Mouse (Mus musculus) spleen, adult 2 months (tissue): ENCODE data around the gene Iqch. TPM values are rescaled to one million over a fixed set of nuclear protein-coding genes. Genes with fewer than 3 reads are reported as not detected.

Experiments
- DNase-seq, 2 experiments: peaks; one replicate each; pipeline versions ENCODE4 v3.0.0 to v3.0.0-alpha.2; 2012 to 2021; ENCODE audit warnings: low spot score in 2 of 2, low read depth in 1 of 2
- H3K27ac ChIP-seq: fragments of 200-500 bp; 2 replicates; pipeline ENCODE4 v1.5.1; 2012; ENCODE audit warnings: low read length, inconsistent platforms; ENCODE audit not compliant: insufficient read depth
- H3K27me3 ChIP-seq: fragments of 200-500 bp; 2 replicates; pipeline ENCODE4 v1.6.1; 2012; ENCODE audit warnings: mild to moderate bottlenecking, moderate library complexity, low read length, inconsistent platforms; ENCODE audit not compliant: control insufficient read depth, insufficient read depth
- H3K36me3 ChIP-seq: fragments of 200-500 bp; 2 replicates; pipeline ENCODE4 v1.6.1; 2012; ENCODE audit warnings: mild to moderate bottlenecking, low read length, inconsistent platforms; ENCODE audit not compliant: control insufficient read depth, insufficient read depth
- H3K4me1 ChIP-seq: fragments of 200-500 bp; 2 replicates; pipeline ENCODE4 v1.6.1; 2011; ENCODE audit warnings: inconsistent platforms; ENCODE audit not compliant: control insufficient read depth, insufficient read depth, insufficient read length
- H3K4me3 ChIP-seq: fragments of 200-500 bp; 2 replicates; pipeline ENCODE4 v1.5.1; 2011; ENCODE audit warnings: mild to moderate bottlenecking, inconsistent platforms; ENCODE audit not compliant: insufficient read depth, insufficient read length; ENCODE audit errors: extremely low read depth
- CTCF ChIP-seq: fragments of 200-500 bp; IDR thresholded peaks from 2 replicates; pipeline ENCODE4 v1.5.1; 2011; ENCODE audit warnings: mild to moderate bottlenecking, inconsistent platforms; ENCODE audit not compliant: insufficient read depth, insufficient read length, insufficient replicate concordance; ENCODE audit errors: extremely low read depth
- POLR2A ChIP-seq: fragments of 200-500 bp; IDR thresholded peaks from 2 replicates; pipeline ENCODE4 v1.6.1; 2011; ENCODE audit warnings: low read depth, low read length, inconsistent platforms
- WGBS: fragments of 180-500 bp; shearing (Covaris S2); methylation state at CpG from one replicate; pipeline ENCODE4 v1.1.7; 2018; 5-methylcytosine and 5-hydroxymethylcytosine counted together
- polyA plus RNA-seq: library from polyadenylated mRNA; depleted of rRNA; stranded (reverse); fragments of >200 nt; gene quantifications from 2 replicates; pipeline ENCODE4 v1.2.3, GENCODE M21; 2012

Iqch gene
- polyA plus RNA-seq, 1 experiment: not detected

DNA sequence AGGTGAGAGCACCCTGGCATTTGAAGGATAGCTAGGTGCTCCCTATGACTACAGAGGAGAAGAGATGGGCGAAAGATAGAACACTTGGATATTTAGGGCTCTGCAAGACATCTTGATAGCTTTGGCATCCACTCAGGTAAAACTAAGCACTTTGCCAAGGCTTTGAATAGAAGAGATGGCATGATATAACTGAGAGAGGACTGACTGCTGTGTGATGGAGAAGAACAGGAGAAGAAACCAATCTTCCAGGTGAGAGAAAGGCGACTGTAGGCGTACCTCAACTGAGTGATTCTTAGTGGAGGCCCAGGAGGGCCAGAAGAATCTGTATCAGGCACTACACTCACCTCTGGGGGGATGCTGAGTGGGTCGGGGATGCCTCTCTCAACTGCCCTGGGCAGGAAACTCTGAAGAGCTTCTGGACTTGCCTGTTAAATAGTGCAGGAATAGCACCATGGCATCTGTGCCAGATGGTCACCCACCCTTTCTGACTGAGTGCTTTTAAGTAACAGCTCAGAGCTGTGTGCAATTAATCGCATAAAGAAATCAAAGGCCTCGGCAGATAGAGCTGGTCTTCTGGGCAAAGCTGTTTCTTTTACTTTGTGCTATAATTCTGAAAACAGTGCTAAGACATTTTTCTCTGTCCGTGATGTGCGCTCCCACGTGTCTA is 22.9 kb upstream of the Iqch start:
- no peaks in the 10 kb centered on the region for H3K4me1 ChIP-seq
- H3K36me3 ChIP-seq: peaks cover 16% of the 10 kb centered on the region
- H3K27me3 ChIP-seq: no peaks in the 10 kb centered on the region
- H3K27ac ChIP-seq: no peak overlapping the region
- TF ChIP-seq POLR2A (no peak), CTCF (no peak)
- no peak overlapping the region for H3K4me3 ChIP-seq
- DNase-seq: no peak
- 95% methylated on average over 9 of the region's 9 CpGs for WGBS

DNA sequence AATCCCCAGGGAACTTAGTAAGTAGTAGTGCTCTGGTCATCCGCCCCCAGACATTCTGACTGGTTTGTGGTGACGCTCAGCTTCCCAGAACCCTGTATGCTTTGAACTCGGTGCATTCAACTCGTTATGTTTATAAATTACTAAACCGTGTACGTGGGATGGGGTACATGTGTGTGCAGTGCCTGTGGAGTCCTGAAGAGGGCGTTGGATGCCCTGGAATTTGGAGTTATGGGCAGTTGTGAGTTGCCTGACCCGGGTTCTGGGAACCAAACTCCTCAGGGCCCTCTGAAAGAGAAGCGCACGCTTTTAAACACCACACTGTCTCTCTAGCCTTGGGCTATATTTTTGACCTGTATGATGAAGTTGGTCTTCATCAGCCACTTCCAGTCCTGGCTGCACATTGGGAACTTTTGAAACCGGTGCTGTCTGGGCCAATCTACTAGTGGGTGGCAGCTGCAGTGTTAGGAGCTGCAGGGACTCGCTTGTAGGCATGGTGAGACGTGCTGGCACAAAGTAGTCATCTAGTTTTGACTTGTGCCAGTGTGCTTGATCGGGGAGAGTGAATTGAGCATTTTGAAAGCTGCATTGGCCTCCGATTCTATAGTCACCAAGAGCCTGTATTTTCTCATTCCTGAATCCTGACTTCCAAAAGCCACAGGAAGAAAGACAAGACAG is 21.7 kb upstream of the Iqch start:
- TF ChIP-seq CTCF: no peak
- no peak for TF ChIP-seq POLR2A
- DNase-seq: no peak
- Histone ChIP-seq H3K36me3 (peaks cover 16% of the 10 kb centered on the region), H3K4me3 (no peak overlapping the region), H3K27me3 (no peaks in the 10 kb centered on the region), H3K4me1 (no peaks in the 10 kb centered on the region), H3K27ac (no peak overlapping the region)
- 94% methylated on average over 15 of the region's 15 CpGs for whole genome bisulfite sequencing

DNA sequence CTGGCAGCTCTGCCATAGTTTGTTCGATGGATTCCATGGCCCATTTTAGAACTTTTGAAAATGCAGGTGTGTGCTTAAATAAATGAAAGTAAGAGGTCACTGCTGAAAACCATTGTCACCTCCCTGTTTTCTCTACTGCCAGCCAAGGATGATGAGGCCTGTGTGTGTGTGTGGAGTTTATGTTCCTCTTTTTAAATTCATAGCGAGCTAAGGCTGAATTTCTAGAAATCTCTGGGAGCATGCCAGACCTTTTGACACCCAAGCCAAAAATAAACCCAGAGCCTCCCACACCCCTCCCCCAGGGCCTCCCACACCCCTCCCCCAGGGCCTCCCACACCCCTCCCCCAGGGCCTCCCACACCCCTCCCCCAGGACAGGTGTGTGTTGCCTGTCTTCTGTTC is 15.7 kb upstream of the Iqch start:
- H3K36me3 ChIP-seq: peaks cover 15% of the 10 kb centered on the region

DNA sequence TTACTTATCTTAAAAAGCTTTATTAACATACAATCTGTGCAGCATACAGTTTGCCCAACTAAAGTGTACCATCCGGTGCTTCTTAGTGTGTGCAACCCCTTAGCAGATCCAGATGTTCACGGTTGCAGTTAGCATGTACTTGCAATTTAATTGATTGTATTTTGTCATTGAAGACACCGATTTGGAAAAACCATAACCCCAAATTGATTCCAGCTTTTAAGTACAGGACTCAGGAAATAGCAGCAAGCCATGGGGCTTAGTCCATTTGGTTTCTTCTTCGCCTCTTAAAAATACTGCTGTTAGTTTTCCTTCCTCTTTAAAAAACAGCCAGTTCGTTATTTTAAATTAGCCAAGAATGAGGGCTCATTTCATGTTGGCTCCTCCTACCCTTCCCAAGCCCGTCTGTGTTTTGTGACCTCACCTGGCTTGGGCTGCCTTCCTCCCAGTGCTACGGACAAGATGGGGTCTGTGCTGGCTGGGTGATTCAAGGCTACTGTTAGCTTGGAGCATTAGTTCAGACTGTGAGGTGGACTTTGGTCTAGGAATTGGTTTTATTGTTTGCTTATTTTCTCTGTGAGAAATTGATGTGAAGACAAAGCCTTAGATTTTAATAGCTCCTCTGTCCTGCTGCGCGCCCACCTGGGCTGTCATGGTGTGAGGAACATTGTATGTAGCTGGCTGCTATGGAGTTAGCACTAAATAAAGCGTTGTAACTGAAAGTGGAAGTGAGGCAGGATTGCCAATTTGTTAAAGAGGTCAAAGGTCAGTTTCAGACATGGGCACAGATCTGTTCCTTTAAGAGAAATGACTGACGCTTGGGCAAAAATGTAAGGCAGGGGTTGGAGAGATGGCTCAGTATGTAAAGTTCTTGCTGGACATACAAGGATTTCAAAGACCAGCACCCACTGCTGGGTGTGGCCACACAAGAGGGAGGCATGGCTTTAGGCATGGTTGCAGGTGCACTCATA is 12.0 kb upstream of the Iqch start:
- 36% methylated on average over 11 of the region's 11 CpGs for WGBS
- H3K27ac ChIP-seq: peak overlapping the region; percentile 45
- H3K4me3 ChIP-seq: no peak overlapping the region; the same call in 1 of the 2 replicates
- TF ChIP-seq CTCF: no peak
- H3K36me3 ChIP-seq: peaks cover 8% of the 10 kb centered on the region
- H3K27me3 ChIP-seq: no peaks in the 10 kb centered on the region
- no peak for DNase-seq
- peaks cover 31% of the 10 kb centered on the region for H3K4me1 ChIP-seq

More for the DNA sequence above, 15.7 kb upstream of the Iqch start:
- Histone ChIP-seq H3K27me3 (no peaks in the 10 kb centered on the region), H3K4me3 (no peak overlapping the region), H3K4me1 (peaks cover 4% of the 10 kb centered on the region; the same call in 1 of the 2 replicates), H3K27ac (no peak overlapping the region)
- WGBS: 59% methylated on average over 2 of the region's 2 CpGs
- TF ChIP-seq CTCF: no peak
- no peak for TF ChIP-seq POLR2A
- DNase-seq: no peak

DNA sequence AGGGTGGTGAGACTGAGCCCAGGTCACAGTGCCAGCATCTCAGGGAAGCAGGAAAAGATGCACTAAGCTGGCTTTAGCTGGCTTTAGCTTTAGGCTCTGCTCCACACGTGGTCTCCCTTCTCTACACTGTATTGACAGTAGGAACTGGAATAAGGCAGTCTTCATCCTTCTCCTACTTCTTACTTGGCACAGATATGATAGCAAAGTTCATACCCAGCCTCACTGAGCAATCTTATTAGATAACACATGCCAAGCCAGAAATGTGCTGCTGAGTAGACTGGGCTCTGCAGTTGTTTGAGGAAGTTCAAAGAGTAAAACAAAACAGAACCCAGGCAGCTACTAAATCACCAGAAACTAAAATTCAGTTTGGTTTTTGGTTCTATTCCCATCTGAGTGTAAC is 11.3 kb upstream of the Iqch start:
- H3K27ac ChIP-seq: peak overlapping the region; percentile 58
- TF ChIP-seq POLR2A (no peak), CTCF (no peak)
- H3K4me3 ChIP-seq: no peak overlapping the region
- DNase-seq: no peak
- H3K4me1 ChIP-seq: peaks cover 33% of the 10 kb centered on the region
- H3K27me3 ChIP-seq: no peaks in the 10 kb centered on the region
- H3K36me3 ChIP-seq: peaks cover 7% of the 10 kb centered on the region
- WGBS: 3% methylated on average over 1 of the region's 1 CpGs

DNA sequence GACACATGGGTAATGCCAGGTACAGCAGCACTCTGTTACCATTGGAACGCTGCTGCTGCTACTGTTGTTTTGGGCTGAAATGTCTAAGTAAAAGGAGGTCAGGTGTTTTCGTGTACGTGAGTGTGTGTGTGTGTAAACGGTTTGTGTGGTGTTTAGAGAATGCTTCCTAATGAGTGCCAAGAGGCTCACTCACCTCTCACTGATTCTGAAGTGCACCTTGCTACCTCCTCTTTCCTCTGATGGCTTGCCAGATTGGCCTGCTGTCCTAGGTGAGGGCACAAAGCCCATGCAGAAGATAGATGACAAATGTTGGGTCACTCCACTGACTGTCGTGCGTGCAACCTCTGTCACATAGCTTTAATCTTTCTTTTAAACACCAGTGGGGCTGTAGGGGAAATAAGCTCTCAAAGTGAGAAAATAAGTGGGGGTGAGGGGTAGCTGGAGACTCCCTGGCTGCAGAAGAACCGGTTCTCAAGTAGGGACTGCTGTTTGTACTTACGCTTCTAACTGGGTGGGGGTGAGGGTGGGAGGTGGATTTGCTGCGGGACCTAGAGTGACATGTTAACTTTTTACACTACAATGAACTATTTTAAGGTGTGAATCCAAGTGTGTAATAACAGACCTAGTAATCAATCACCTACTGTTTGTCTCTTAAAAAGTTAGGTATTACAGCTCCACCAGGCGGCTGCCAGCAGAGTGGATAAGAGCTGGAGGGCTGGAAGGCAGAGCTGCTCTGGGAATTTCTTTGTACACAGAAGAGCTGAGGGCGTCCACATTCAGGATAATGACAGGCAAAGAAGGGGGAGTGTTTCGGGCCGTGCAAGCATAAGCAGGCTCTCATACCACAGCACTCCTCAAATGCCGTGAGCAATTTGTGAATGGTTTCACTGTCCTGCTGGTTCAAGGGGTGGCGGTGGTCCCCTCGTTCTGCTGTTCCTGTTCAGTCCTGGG is 10.5 kb upstream of the Iqch start:
- Histone ChIP-seq H3K27ac (peak overlapping the region; percentile 58), H3K27me3 (no peaks in the 10 kb centered on the region), H3K36me3 (peaks cover 9% of the 10 kb centered on the region), H3K4me3 (no peak overlapping the region), H3K4me1 (peaks cover 33% of the 10 kb centered on the region)
- WGBS: 61% methylated on average over 16 of the region's 16 CpGs
- no peak for TF ChIP-seq CTCF
- TF ChIP-seq POLR2A: no peak
- DNase-seq: no peak
